Mouse (Mus musculus) stomach, embryonic 15.5 days (tissue): ENCODE data around the gene Gm527. TPM values are rescaled to one million over a fixed set of nuclear protein-coding genes. Genes with fewer than 3 reads are reported as not detected.

Experiments used
- ATAC-seq: fragments of 200-750 bp; cut with Nextera tagmentation; 2 replicates; pipeline ENCODE4 v1.8.0; 2017; ENCODE audit warnings: low read depth, moderate number of reproducible peaks, moderate TSS enrichment; ENCODE audit not compliant: insufficient read depth, low FRiP score
- H3K27ac ChIP-seq: fragments of 300-500 bp; sonication (generic); 2 replicates; pipeline ENCODE4 v1.5.1; 2015; ENCODE audit warnings: mild to moderate bottlenecking, inconsistent platforms
- H3K27me3 ChIP-seq: fragments of 300-500 bp; sonication (generic); replicated peaks from 2 replicates; pipeline ENCODE4 v1.6.1; 2015; ENCODE audit warnings: inconsistent platforms
- H3K36me3 ChIP-seq: fragments of 300-500 bp; sonication (generic); 2 replicates; pipeline ENCODE4 v1.6.1; 2015; ENCODE audit warnings: inconsistent platforms
- H3K4me1 ChIP-seq: fragments of 300-500 bp; sonication (generic); 2 replicates; pipeline ENCODE4 v1.6.1; 2015; ENCODE audit warnings: inconsistent platforms
- H3K4me2 ChIP-seq: fragments of 300-500 bp; sonication (generic); 2 replicates; pipeline ENCODE4 v1.6.1; 2015; ENCODE audit warnings: mild to moderate bottlenecking, inconsistent platforms
- H3K4me3 ChIP-seq: fragments of 300-500 bp; sonication (generic); replicated peaks from 2 replicates; pipeline ENCODE4 v1.5.1; 2015; ENCODE audit warnings: inconsistent platforms
- H3K9ac ChIP-seq: fragments of 300-500 bp; sonication (generic); 2 replicates; pipeline ENCODE4 v1.6.1; 2015; ENCODE audit warnings: inconsistent platforms
- H3K9me3 ChIP-seq: fragments of 300-500 bp; sonication (generic); 2 replicates; pipeline ENCODE4 v1.6.1; 2016; ENCODE audit warnings: inconsistent platforms
- WGBS: fragments of 180-500 bp; shearing (Covaris S2); methylation state at CpG from one replicate; pipeline ENCODE4 v1.1.7; 2015; 5-methylcytosine and 5-hydroxymethylcytosine counted together
- polyA plus RNA-seq: library from polyadenylated mRNA; unstranded; fragments of >200 nt; fragmentation: Nextera tagmentation; extraction: Ambion mirVana; gene quantifications from 2 replicates; pipeline ENCODE4 v1.2.1, GENCODE M21; 2015

Gm527 gene
- polyA plus RNA-seq: 2.6 and 4.1 TPM in 2 replicates

DNA sequence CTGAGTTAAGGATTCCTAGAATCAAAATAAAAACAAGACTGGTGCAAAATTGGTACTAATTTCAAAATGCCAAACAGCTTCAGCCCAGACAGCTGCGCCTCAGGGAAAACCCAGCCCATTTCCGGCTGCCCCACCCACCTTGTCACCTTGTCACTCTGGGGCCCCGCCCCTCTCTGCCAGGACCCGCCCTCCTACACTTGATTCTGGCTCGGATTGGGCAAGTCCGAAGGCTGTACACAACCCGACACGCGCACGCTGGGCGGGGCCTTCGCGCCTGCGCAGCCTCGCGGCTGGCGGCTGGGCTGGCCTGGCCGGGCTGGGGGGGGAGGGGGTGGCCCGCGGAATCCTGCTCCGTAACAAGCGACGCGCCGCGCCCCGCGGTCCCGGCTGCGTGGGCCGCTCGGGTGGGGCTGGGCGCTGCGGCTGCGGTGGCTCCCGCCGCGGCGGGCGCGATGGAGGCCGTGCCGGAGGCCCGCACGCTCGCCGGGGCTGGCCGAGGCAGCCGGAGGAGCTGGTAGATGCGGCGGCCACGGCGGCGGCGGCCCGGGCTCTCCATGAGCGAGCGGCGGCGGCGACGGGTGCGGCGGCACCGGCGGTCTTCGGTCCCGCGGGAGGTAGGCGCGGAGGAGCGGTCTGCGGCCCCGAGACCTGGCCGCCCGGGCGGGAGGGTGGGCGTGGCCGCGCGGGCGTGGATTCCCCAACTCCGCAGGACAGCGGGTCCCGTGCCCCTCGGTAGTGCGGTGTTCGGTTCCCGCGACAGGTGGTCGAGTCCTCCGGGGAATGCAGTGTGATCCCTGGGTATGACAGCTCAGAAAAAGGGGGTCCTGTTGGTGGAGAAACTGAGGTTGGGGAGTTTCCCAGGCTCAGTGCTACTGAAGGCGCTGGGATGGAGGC lies at the start of gene Gm527:
Gm527 (plus strand) TSS at position 329 of the 894 bp plus-strand sequence.
- Histone ChIP-seq H3K36me3 (0 out of 2 replicates have a peak, but pooled peaks cover 4% of the 10 kb centered on the region), H3K9me3 (no peaks in the 10 kb centered on the region), H3K9ac (peak within 1 kb of the TSS; percentile 45), H3K27me3 (no peaks in the 10 kb centered on the region), H3K4me1 (no peaks in the 10 kb centered on the region), H3K4me3 (peak within 1 kb of the TSS; percentile 90), H3K4me2 (peak within 1 kb of the TSS; percentile 67), H3K27ac (peak within 1 kb of the TSS; percentile 76)
- ATAC-seq: peak; percentile 100
- under 1% methylated on average over 68 of the region's 93 CpGs for WGBS

GRCm38 (mm10) chr12:64871103-64871502 lies 46.6 kb upstream of the Gm527 start:
- H3K4me2 ChIP-seq: no peak overlapping the region
- no peak overlapping the region for H3K9ac ChIP-seq
- H3K27me3 ChIP-seq: no peaks in the 10 kb centered on the region
- no peaks in the 10 kb centered on the region for H3K4me1 ChIP-seq
- ATAC-seq: no peak
- no peaks in the 10 kb centered on the region for H3K9me3 ChIP-seq
- H3K4me3 ChIP-seq: no peak overlapping the region
- WGBS: 50% methylated on average over 4 of the region's 4 CpGs
- no peak overlapping the region for H3K27ac ChIP-seq
- no peaks in the 10 kb centered on the region for H3K36me3 ChIP-seq

GRCm38 (mm10) chr12:64897060-64897730 lies 20.5 kb upstream of the Gm527 start:
- H3K4me2 ChIP-seq: no peak overlapping the region
- H3K9ac ChIP-seq: no peak overlapping the region
- no peak for ATAC-seq
- no peaks in the 10 kb centered on the region for H3K27me3 ChIP-seq
- H3K27ac ChIP-seq: no peak overlapping the region
- no peak overlapping the region for H3K4me3 ChIP-seq
- no peaks in the 10 kb centered on the region for H3K9me3 ChIP-seq
- WGBS: 39% methylated on average over 4 of the region's 4 CpGs
- no peaks in the 10 kb centered on the region for H3K36me3 ChIP-seq
- no peaks in the 10 kb centered on the region for H3K4me1 ChIP-seq

- H3K9me3 ChIP-seq: no peaks in the 10 kb centered on the region
- H3K4me3 ChIP-seq: no peak overlapping the region
- H3K27me3 ChIP-seq: no peaks in the 10 kb centered on the region
- H3K36me3 ChIP-seq: no peaks in the 10 kb centered on the region
- peak overlapping the region; percentile 77 for H3K27ac ChIP-seq
- no peak overlapping the region for H3K9ac ChIP-seq
- WGBS: 16% methylated on average over 8 of the region's 8 CpGs
- H3K4me2 ChIP-seq: peak overlapping the region; percentile 29; the same call in 1 of the 2 replicates
- H3K4me1 ChIP-seq: peaks cover 6% of the 10 kb centered on the region; the same call in 1 of the 2 replicates
- ATAC-seq: peak; percentile 88; the same call in 1 of the 2 replicates
Observed at GRCm38 (mm10) chr12:64902506-64902905, 15.2 kb upstream of the Gm527 start.

- no peak overlapping the region for H3K4me2 ChIP-seq
- no peak overlapping the region for H3K4me3 ChIP-seq
- ATAC-seq: no peak; the same call in 1 of the 2 replicates
- no peak overlapping the region for H3K9ac ChIP-seq
- no peaks in the 10 kb centered on the region for H3K9me3 ChIP-seq
- no peaks in the 10 kb centered on the region for H3K27me3 ChIP-seq
- peaks cover 6% of the 10 kb centered on the region; the same call in 1 of the 2 replicates for H3K4me1 ChIP-seq
- no peaks in the 10 kb centered on the region for H3K36me3 ChIP-seq
- WGBS: 37% methylated on average over 8 of the region's 8 CpGs
- H3K27ac ChIP-seq: peak overlapping the region; percentile 77
Observed at GRCm38 (mm10) chr12:64903186-64903585, 14.5 kb upstream of the Gm527 start.

DNA sequence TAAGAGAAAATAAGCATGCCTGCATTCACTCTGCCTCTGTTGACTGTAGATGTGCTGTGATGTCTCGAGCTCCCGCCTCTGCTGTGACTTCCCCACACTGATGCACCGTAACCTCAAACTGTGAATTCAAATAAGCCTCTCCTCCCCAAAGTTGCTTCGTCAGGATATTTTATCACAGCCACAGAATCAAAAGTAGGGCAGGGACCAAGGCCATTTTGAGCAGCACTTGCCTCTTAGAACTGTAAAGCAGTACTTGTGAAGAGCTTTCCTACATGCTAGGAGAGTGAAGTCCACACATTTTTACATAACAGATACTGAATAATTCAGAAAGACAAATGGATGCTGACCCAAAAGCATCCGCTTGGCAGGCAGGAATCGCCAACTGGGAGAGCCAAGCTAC lies 4.7 kb upstream of the Gm527 start:
- no peaks in the 10 kb centered on the region for H3K4me1 ChIP-seq
- ATAC-seq: no peak
- WGBS: 70% methylated on average over 6 of the region's 6 CpGs

DNA sequence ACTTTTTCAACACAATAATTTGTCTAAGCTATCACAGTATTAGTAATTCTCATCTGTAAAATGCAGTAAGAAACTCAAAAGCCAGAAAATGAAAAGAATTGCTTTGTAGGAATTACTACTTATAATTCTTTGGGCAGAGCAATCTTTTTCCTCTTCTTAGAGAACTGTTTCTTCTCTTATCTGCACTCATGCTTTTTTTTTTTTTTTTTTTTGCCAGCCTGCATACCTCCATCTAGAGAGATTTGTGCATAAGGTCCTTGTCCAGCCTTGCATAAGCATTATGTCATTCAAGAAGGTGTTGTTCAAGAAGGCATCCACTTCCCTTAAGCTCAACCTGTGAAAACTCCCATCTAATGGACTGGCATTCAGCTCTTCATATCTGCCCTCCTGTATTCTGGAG lies 971 bp upstream of the Gm527 start:
- H3K27ac ChIP-seq: no peak overlapping the region
- H3K9ac ChIP-seq: no peak overlapping the region
- ATAC-seq: no peak
- H3K4me3 ChIP-seq: no peak overlapping the region
- 0 out of 2 replicates have a peak, but pooled peaks cover 4% of the 10 kb centered on the region for H3K36me3 ChIP-seq
- no peak overlapping the region for H3K4me2 ChIP-seq
- H3K9me3 ChIP-seq: no peaks in the 10 kb centered on the region
- no peaks in the 10 kb centered on the region for H3K27me3 ChIP-seq
- H3K4me1 ChIP-seq: no peaks in the 10 kb centered on the region

More for the DNA sequence above, 4.7 kb upstream of the Gm527 start:
- Histone ChIP-seq H3K4me2 (no peak overlapping the region), H3K27me3 (no peaks in the 10 kb centered on the region), H3K27ac (no peak overlapping the region), H3K36me3 (no peaks in the 10 kb centered on the region), H3K9me3 (no peaks in the 10 kb centered on the region), H3K4me3 (no peak overlapping the region), H3K9ac (no peak overlapping the region)

- H3K4me1 ChIP-seq: no peaks in the 10 kb centered on the region
- WGBS: 79% methylated on average over 2 of the region's 2 CpGs
- H3K9ac ChIP-seq: no peak overlapping the region
- no peak overlapping the region for H3K27ac ChIP-seq
- no peak overlapping the region for H3K4me3 ChIP-seq
- ATAC-seq: no peak
- no peaks in the 10 kb centered on the region for H3K27me3 ChIP-seq
- no peaks in the 10 kb centered on the region for H3K9me3 ChIP-seq
- no peaks in the 10 kb centered on the region for H3K36me3 ChIP-seq
- no peak overlapping the region for H3K4me2 ChIP-seq
Observed at GRCm38 (mm10) chr12:64937493-64937892, 19.8 kb downstream of the Gm527 start.

DNA sequence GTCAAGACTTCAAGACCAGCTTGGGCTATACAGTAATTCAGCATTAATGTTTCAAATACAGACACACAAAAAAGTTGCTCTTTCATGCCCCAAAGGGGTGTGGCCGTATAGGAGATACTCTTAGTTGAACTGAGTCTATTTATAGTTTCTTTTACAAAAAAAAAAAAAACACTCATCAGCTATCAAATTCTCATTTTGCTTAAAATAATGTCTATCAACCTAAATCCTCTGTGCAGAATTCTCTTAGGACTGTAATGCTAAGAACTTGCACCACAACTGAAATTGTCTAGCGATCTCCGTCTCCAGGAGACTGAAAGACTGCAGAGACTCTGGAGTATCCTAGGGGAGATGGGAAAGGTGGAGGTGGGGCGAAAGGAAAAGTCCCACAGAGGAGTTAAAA lies 46.9 kb downstream of the Gm527 start:
- 22% methylated on average over 4 of the region's 4 CpGs for WGBS

DNA sequence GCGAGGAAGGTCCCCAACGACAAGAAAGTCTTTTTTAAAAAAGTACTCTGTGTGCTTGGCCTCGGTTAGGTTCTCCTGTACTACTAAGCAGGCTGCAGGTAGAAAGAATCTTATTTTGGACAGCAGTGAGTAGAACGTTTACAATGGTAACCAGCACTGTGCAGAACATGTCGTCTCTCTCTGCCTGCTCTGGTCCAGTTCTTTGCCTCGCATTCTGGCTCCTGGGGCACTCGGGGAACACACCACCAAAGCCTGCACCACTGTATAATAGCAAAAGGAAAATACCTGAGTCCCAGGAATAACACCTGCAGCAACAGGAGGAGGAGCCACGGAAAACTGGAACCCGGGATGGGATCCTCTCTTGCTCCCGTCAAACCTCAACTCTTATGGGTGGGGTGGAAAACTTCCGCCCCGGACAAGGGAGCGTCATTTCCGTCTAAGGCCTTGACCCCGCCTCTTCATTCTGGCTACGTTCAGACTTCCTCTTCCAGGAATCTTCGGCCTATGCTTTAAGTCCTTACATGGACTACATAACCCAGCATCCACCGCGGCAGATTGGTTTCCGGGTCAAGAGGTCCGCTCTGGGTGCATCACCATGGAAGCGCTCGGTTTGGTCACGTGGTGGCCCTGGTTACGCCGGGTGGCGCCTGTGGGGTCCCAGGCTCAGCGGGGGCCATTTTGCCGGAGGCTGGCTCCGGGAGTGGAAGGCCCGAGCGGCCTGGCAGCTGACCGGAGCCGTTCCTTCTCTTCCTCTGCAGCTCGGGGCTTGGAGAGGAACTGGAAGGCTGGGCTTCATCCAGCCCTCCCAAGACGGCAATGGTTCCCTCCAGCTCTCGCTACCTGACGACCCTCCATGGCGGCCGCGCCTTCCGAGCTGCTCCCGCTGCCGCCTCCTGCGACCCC lies 47.7 kb downstream of the Gm527 start, which contains the start of the genes Klhl28 and Togaram1:
Klhl28 (minus strand) TSS at position 411 of the 903 bp plus-strand sequence.
Togaram1 (plus strand) TSS at position 681 of the 903 bp plus-strand sequence.
- H3K27me3 ChIP-seq: no peaks in the 10 kb centered on the region
- H3K4me3 ChIP-seq: peak within 1 kb of the TSS; percentile 73
- H3K9ac ChIP-seq: peak within 1 kb of the TSS; percentile 92
- ATAC-seq: peak; percentile 100
- peak within 1 kb of the TSS; percentile 77 for H3K4me2 ChIP-seq
- H3K27ac ChIP-seq: peak within 1 kb of the TSS; percentile 89
- peaks cover 2% of the 10 kb centered on the region; the same call in 1 of the 2 replicates for H3K4me1 ChIP-seq
- H3K36me3 ChIP-seq: no peaks in the 10 kb centered on the region
- WGBS: under 1% methylated on average over 45 of the region's 45 CpGs
- H3K9me3 ChIP-seq: no peaks in the 10 kb centered on the region

More for the DNA sequence above, 46.9 kb downstream of the Gm527 start:
- ATAC-seq: no peak
- Histone ChIP-seq H3K27me3 (no peaks in the 10 kb centered on the region), H3K36me3 (no peaks in the 10 kb centered on the region), H3K4me2 (peak overlapping the region; percentile 77), H3K9ac (peak overlapping the region; percentile 46), H3K27ac (peak overlapping the region; percentile 51; the same call in 1 of the 2 replicates), H3K4me1 (peaks cover 2% of the 10 kb centered on the region; the same call in 1 of the 2 replicates), H3K4me3 (peak overlapping the region; percentile 73), H3K9me3 (no peaks in the 10 kb centered on the region)

DNA sequence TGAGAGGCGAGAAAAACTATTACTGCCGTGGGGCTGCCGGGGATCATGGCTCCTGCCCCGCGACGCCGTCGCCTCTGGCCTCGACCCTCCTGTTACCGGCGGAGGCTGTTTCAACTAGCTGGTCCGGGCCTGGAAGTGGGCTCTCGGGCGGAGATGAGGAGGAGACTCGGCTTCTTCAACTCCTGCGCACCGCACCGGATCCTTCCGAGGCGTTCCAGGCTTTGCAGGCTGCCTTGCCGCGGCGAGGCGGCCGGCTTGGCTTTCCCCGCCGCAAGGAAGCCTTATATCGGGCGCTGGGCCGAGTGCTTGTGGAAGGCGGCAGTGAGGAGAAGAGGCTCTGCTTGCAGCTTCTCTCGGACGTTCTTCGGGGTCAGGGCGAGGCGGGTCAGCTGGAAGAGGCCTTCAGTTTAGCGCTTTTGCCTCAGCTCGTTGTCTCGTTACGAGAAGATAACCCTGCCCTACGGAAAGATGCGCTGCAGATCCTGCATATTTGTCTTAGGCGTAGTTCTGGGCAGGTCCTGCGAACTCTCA lies 48.5 kb downstream of the Gm527 start:
- Histone ChIP-seq H3K4me1 (peaks cover 2% of the 10 kb centered on the region; the same call in 1 of the 2 replicates), H3K27me3 (no peaks in the 10 kb centered on the region), H3K4me2 (peak overlapping the region; percentile 68), H3K36me3 (no peaks in the 10 kb centered on the region), H3K4me3 (peak overlapping the region; percentile 73), H3K27ac (peak overlapping the region; percentile 89), H3K9me3 (no peaks in the 10 kb centered on the region), H3K9ac (peak overlapping the region; percentile 92)
- WGBS: under 1% methylated on average over 44 of the region's 44 CpGs
- ATAC-seq: peak; percentile 4; the same call in 1 of the 2 replicates
